In the genomic region with DNA sequence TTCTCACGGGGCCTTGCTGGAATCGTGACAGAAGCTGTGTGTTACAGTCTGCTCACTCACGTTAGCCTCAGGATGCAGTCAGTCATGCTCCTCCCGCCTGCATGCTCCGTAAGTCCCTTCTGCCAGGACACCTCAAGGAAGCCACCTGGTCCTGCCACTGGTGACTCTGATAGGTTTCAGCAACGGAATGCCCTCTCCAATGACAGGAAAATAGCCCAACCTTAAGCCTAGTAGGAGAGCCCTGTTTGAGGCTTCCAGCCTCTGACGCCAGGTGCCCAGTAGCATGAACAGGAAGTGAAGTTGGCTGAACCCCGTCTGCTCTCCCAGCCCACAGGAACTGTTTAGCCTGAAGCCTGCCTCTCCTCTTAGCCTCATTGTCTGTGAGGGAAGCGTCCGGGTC, we compare ENCODE assay signal across 13 mouse cellular contexts. TPM values are rescaled to one million over a fixed set of nuclear protein-coding genes. Genes with fewer than 3 reads are reported as not detected.
A peak's percentile ranks its signal among the peaks of the same experiment; 100 is the strongest.
DNase-seq lines count a peak whose midpoint lies in the region; ATAC-seq and TF ChIP-seq lines count a peak whose summit lies in the region.
"Had no signal": no experiment of that assay in that cellular context is flagged by ENCODE, and none has a peak within 500 bp of the region (broad histone marks: within the 10 kb centered on the region; RNA-seq: fewer than 3 reads in every experiment).

No protein-coding gene starts in this region.

- peak; percentile 50 for DNase-seq in left cerebral cortex, postnatal 4 days
- DNase-seq in left cerebral cortex, postnatal 14 days (ENCODE audit: low spot score in 2 of 2), result no peak
- peak; percentile 46 for DNase-seq in cerebellum, adult 11 months
- peak; percentile 59 to 67 for DNase-seq in cerebellum, postnatal 25 days
- DNase-seq in naive thymus-derived CD4-positive, alpha-beta T cell, adult 2 months (ENCODE audit: low read depth), result peak; percentile 35
- DNase-seq in right cerebral cortex, postnatal 4 days, result no peak
- no peak for DNase-seq in urinary bladder, postnatal 10 days (ENCODE audit: low spot score)
- no peak for DNase-seq in liver, postnatal 0 days
- DNase-seq: heart, adult 18-20 months; heart, postnatal 14 days; kidney, adult 18-20 months; liver, embryonic 13.5 days; lung, postnatal 14 days had no signal

- no peak overlapping the region for H3K4me2 ChIP-seq in liver, postnatal 0 days (ENCODE audit: low read depth, low read length)
- H3K4me2 ChIP-seq: liver, embryonic 13.5 days had no signal

- no peak for TF ChIP-seq EP300 in liver, postnatal 0 days (IDR thresholded peaks at IDR 0.05; ENCODE audit: low read depth)

- no peaks in the 10 kb centered on the region for H3K4me1 ChIP-seq in liver, postnatal 0 days (ENCODE audit: insufficient read depth)
- H3K4me1 ChIP-seq: liver, embryonic 13.5 days had no signal

- H3K36me3 ChIP-seq in liver, postnatal 0 days (replicated peaks; ENCODE audit: insufficient read depth, low read length), result no peaks in the 10 kb centered on the region
- H3K36me3 ChIP-seq: liver, embryonic 13.5 days had no signal

- no peaks in the 10 kb centered on the region for H3K9me3 ChIP-seq in liver, postnatal 0 days (ENCODE audit: low read length)
- H3K9me3 ChIP-seq: liver, embryonic 13.5 days had no signal

- whole genome bisulfite sequencing in liver, postnatal 0 days (ENCODE audit: insufficient replicate concordance), result 39% methylated on average over 10 of the region's 10 CpGs

- H3K9ac ChIP-seq in liver, postnatal 0 days (replicated peaks), result no peak overlapping the region
- H3K9ac ChIP-seq: liver, embryonic 13.5 days had no signal

- ATAC-seq in liver, postnatal 0 days, result no peak

- H3K27me3 ChIP-seq in liver, postnatal 0 days (ENCODE audit: insufficient read depth, low read length), result no peaks in the 10 kb centered on the region
- H3K27me3 ChIP-seq: liver, embryonic 13.5 days had no signal

- intact Hi-C loops in left cerebral cortex, postnatal 4 days (cut with DNase I), result loop anchor here (5.0 to 10.0 kb wide), 2 partner anchors 234 to 721 kb away; no protein-coding TSS in a partner anchor
- intact Hi-C loops in left cerebral cortex, postnatal 14 days (cut with DNase I), result loop anchor here (10.0 kb wide), 2 partner anchors 221 to 721 kb away; no protein-coding TSS in a partner anchor

- H3K4me3 ChIP-seq in liver, postnatal 0 days (ENCODE audit: low read depth, low read length), result no peak overlapping the region
- H3K4me3 ChIP-seq: liver, embryonic 13.5 days had no signal

- no peak for TF ChIP-seq CTCF in liver, postnatal 0 days (IDR thresholded peaks at IDR 0.05; ENCODE audit: low read depth)

- no peak overlapping the region for H3K27ac ChIP-seq in liver, postnatal 0 days (ENCODE audit: low read depth)
- H3K27ac ChIP-seq: liver, embryonic 13.5 days had no signal

RNA-seq across cellular contexts. Expression of a gene that starts 15.7 kb away (rescaled TPM):
- total RNA-seq in left cerebral cortex, postnatal 4 days (2021), result 10 to 100 TPM; 21.5 to 22.5 TPM
- total RNA-seq in left cerebral cortex, postnatal 14 days (2021), result 10 to 100 TPM; 43.5 to 48.3 TPM
- not detected in 2 replicates for polyA plus RNA-seq in liver, postnatal 0 days (2015; fragmentation: Nextera tagmentation; extraction: Ambion mirVana)
- polyA plus RNA-seq: liver, embryonic 13.5 days had no signal

Comparison
In these comparisons a context has a peak if more than half of its experiments do, and no peak if none do; other contexts are left out.
1. DNase-seq: peak in left cerebral cortex, postnatal 4 days (single experiment), cerebellum, adult 11 months (single experiment), cerebellum, postnatal 25 days (2 of 2) and naive thymus-derived CD4-positive, alpha-beta T cell, adult 2 months (single experiment); none in left cerebral cortex, postnatal 14 days (0 of 2), right cerebral cortex, postnatal 4 days (single experiment), urinary bladder, postnatal 10 days (single experiment) and liver, postnatal 0 days (single experiment).